Mouse (Mus musculus) hindbrain, embryonic 14.5 days (tissue): ENCODE results near the gene Has1. TPM values are rescaled to one million over a fixed set of nuclear protein-coding genes. Genes with fewer than 3 reads are reported as not detected.
"Not testable (repeated sequence)": the region's sequence is repeated elsewhere in the genome, so short reads cannot be mapped to it uniquely, and the experiment has no call there.

Experiments used
- ATAC-seq: fragments of 200-750 bp; cut with Nextera tagmentation; 2 replicates; pipeline ENCODE4 v1.8.0; 2017; ENCODE audit warnings: moderate number of reproducible peaks, mild to moderate bottlenecking, moderate TSS enrichment, moderate library complexity; ENCODE audit not compliant: low FRiP score
- DNase-seq: peaks from one replicate; pipeline ENCODE4 v3.0.0-alpha.2; 2015; ENCODE audit warnings: low spot score
- H3K27ac ChIP-seq: fragments of 300-500 bp; sonication (generic); 2 replicates; pipeline ENCODE4 v1.5.1; 2014; ENCODE audit warnings: mild to moderate bottlenecking, moderate library complexity
- H3K27me3 ChIP-seq: fragments of 300-500 bp; sonication (generic); 2 replicates; pipeline ENCODE4 v1.6.1; 2014; ENCODE audit warnings: mild to moderate bottlenecking, low read length, mixed read lengths; ENCODE audit not compliant: control insufficient read depth, insufficient read depth
- H3K36me3 ChIP-seq: fragments of 300-500 bp; sonication (generic); replicated peaks from 2 replicates; pipeline ENCODE4 v1.6.1; 2014; ENCODE audit not compliant: control insufficient read depth, insufficient read depth
- H3K4me1 ChIP-seq: fragments of 300-500 bp; sonication (generic); replicated peaks from 2 replicates; pipeline ENCODE4 v1.6.1; 2014; ENCODE audit warnings: antibody characterized with exemption, low read length, mixed read lengths; ENCODE audit not compliant: control insufficient read depth, insufficient read depth
- H3K4me2 ChIP-seq: fragments of 300-500 bp; sonication (generic); replicated peaks from 2 replicates; pipeline ENCODE4 v1.6.1; 2014; ENCODE audit warnings: mild to moderate bottlenecking, moderate library complexity
- H3K4me3 ChIP-seq: fragments of 300-500 bp; sonication (generic); replicated peaks from 2 replicates; pipeline ENCODE4 v1.5.1; 2014; ENCODE audit warnings: mild to moderate bottlenecking, low read length
- H3K9ac ChIP-seq: fragments of 300-500 bp; sonication (generic); 2 replicates; pipeline ENCODE4 v1.6.1; 2014
- H3K9me3 ChIP-seq: fragments of 300-500 bp; sonication (generic); 2 replicates; pipeline ENCODE4 v1.6.1; 2016; ENCODE audit warnings: low read length; ENCODE audit not compliant: control insufficient read depth
- WGBS: fragments of 180-500 bp; shearing (Covaris S2); extraction: QIAGEN DNeasy Blood & Tissue Kit; methylation state at CpG from one replicate; pipeline ENCODE4 v1.1.7; 2014; 5-methylcytosine and 5-hydroxymethylcytosine counted together
- polyA plus RNA-seq: library from polyadenylated mRNA; unstranded; fragments of >200 nt; fragmentation: Nextera tagmentation; extraction: Ambion mirVana; gene quantifications from 2 replicates; pipeline ENCODE4 v1.2.1, GENCODE M21; 2014

Gene Has1
- polyA plus RNA-seq, 1 experiment from 2014 or later, result 1.8 TPM

- no peaks in the 10 kb centered on the region for H3K27me3 ChIP-seq
- DNase-seq (no peak), ATAC-seq (no peak)
- no peak overlapping the region for H3K9ac ChIP-seq
- H3K36me3 ChIP-seq, result no peaks in the 10 kb centered on the region
- no peaks in the 10 kb centered on the region for H3K4me1 ChIP-seq
- WGBS, result 88% methylated on average over 2 of the region's 2 CpGs
- no peak overlapping the region for H3K4me2 ChIP-seq
- no peak overlapping the region for H3K27ac ChIP-seq
- H3K9me3 ChIP-seq, result no peaks in the 10 kb centered on the region
- no peak overlapping the region for H3K4me3 ChIP-seq
Measured at GRCm38 (mm10) chr17:17848988-17849387, 6.0 kb downstream of the Has1 start.

- H3K4me2 ChIP-seq, result no peak overlapping the region
- H3K27me3 ChIP-seq, result no peaks in the 10 kb centered on the region
- 71% methylated on average over 10 of the region's 10 CpGs for WGBS
- no peaks in the 10 kb centered on the region for H3K4me1 ChIP-seq
- no peak overlapping the region for H3K4me3 ChIP-seq
- H3K36me3 ChIP-seq, result peaks cover 15% of the 10 kb centered on the region
- H3K9me3 ChIP-seq, result no peaks in the 10 kb centered on the region
- no peak overlapping the region for H3K9ac ChIP-seq
- DNase-seq (no peak), ATAC-seq (no peak)
- H3K27ac ChIP-seq, result no peak overlapping the region
Measured at GRCm38 (mm10) chr17:17845187-17846027, 9.6 kb downstream of the Has1 start.

- not testable (repeated sequence) for H3K4me3 ChIP-seq, H3K27me3 ChIP-seq, DNase-seq, H3K9me3 ChIP-seq, ATAC-seq, H3K4me1 ChIP-seq, H3K9ac ChIP-seq, H3K4me2 ChIP-seq, H3K27ac ChIP-seq
- peaks cover 23% of the 10 kb centered on the region for H3K36me3 ChIP-seq
- WGBS, result 82% methylated on average over 3 of the region's 3 CpGs
Measured at GRCm38 (mm10) chr17:17844606-17845005, 10.4 kb downstream of the Has1 start.

GRCm38 (mm10) chr17:17843534-17844261, 11.3 kb downstream of the Has1 start:
- Histone ChIP-seq H3K27me3 (no peaks in the 10 kb centered on the region), H3K9me3 (no peaks in the 10 kb centered on the region), H3K36me3 (peaks cover 26% of the 10 kb centered on the region), H3K4me2 (no peak overlapping the region), H3K4me1 (peaks cover 9% of the 10 kb centered on the region; the same call in 1 of the 2 replicates), H3K27ac (no peak overlapping the region), H3K4me3 (no peak overlapping the region), H3K9ac (no peak overlapping the region)
- DNase-seq (no peak), ATAC-seq (peak; percentile 43; the same call in 1 of the 2 replicates)
- 75% methylated on average over 27 of the region's 27 CpGs for WGBS

GRCm38 (mm10) chr17:17840796-17841195, 14.2 kb downstream of the Has1 start:
- ATAC-seq (no peak), DNase-seq (no peak)
- no peaks in the 10 kb centered on the region for H3K9me3 ChIP-seq
- H3K4me3 ChIP-seq, result no peak overlapping the region
- no peaks in the 10 kb centered on the region for H3K27me3 ChIP-seq
- H3K4me1 ChIP-seq, result peaks cover 25% of the 10 kb centered on the region
- H3K36me3 ChIP-seq, result peaks cover 32% of the 10 kb centered on the region
- no peak overlapping the region for H3K9ac ChIP-seq
- 90% methylated on average over 7 of the region's 7 CpGs for whole genome bisulfite sequencing
- H3K4me2 ChIP-seq, result no peak overlapping the region
- no peak overlapping the region for H3K27ac ChIP-seq

- Histone ChIP-seq H3K4me2 (peak overlapping the region; percentile 72; the same call in 1 of the 2 replicates), H3K4me1 (peaks cover 36% of the 10 kb centered on the region), H3K27ac (no peak overlapping the region), H3K27me3 (no peaks in the 10 kb centered on the region), H3K4me3 (no peak overlapping the region), H3K9me3 (no peaks in the 10 kb centered on the region), H3K36me3 (peaks cover 32% of the 10 kb centered on the region), H3K9ac (peak overlapping the region; percentile 63; the same call in 1 of the 2 replicates)
- WGBS, result 91% methylated on average over 2 of the region's 2 CpGs
- ATAC-seq, result no peak
- no peak for DNase-seq
Measured at GRCm38 (mm10) chr17:17839276-17839675, 15.7 kb downstream of the Has1 start.

GRCm38 (mm10) chr17:17837919-17838701, 16.9 kb downstream of the Has1 start:
- Histone ChIP-seq H3K27ac (peak overlapping the region; percentile 84), H3K4me2 (peak overlapping the region; percentile 72), H3K36me3 (peaks cover 40% of the 10 kb centered on the region), H3K9me3 (no peaks in the 10 kb centered on the region), H3K27me3 (no peaks in the 10 kb centered on the region), H3K4me1 (peaks cover 45% of the 10 kb centered on the region), H3K9ac (peak overlapping the region; percentile 63), H3K4me3 (peak overlapping the region; percentile 37)
- ATAC-seq, result peak; percentile 97
- under 1% methylated on average over 43 of the region's 43 CpGs for WGBS
- DNase-seq, result peak; percentile 91

GRCm38 (mm10) chr17:17837426-17837825, 17.6 kb downstream of the Has1 start:
- Histone ChIP-seq H3K36me3 (peaks cover 39% of the 10 kb centered on the region), H3K27ac (peak overlapping the region; percentile 84), H3K27me3 (no peaks in the 10 kb centered on the region), H3K4me3 (peak overlapping the region; percentile 37), H3K9me3 (no peaks in the 10 kb centered on the region), H3K4me1 (peaks cover 52% of the 10 kb centered on the region), H3K9ac (peak overlapping the region; percentile 63), H3K4me2 (peak overlapping the region; percentile 72)
- ATAC-seq (no peak; the same call in 1 of the 2 replicates), DNase-seq (peak; percentile 38)
- 7% methylated on average over 13 of the region's 13 CpGs for WGBS

GRCm38 (mm10) chr17:17836101-17836500, 18.9 kb downstream of the Has1 start:
- Histone ChIP-seq H3K4me3 (no peak overlapping the region), H3K27me3 (no peaks in the 10 kb centered on the region), H3K27ac (no peak overlapping the region), H3K36me3 (peaks cover 42% of the 10 kb centered on the region), H3K9me3 (no peaks in the 10 kb centered on the region), H3K4me2 (no peak overlapping the region), H3K4me1 (peaks cover 63% of the 10 kb centered on the region), H3K9ac (no peak overlapping the region)
- ATAC-seq, result no peak
- no peak for DNase-seq
- WGBS, result 80% methylated on average over 5 of the region's 5 CpGs
